Mouse (Mus musculus) stomach, postnatal 0 days (tissue): ENCODE data around the gene Tpcn1. TPM values are rescaled to one million over a fixed set of nuclear protein-coding genes. Genes with fewer than 3 reads are reported as not detected.

Experiments used
- ATAC-seq: fragments of 200-750 bp; cut with Nextera tagmentation; 2 replicates; pipeline ENCODE4 v1.8.0; 2017; ENCODE audit not compliant: low FRiP score, low TSS enrichment
- DNase-seq: peaks from one replicate; pipeline ENCODE4 v3.0.0-alpha.2; 2016; ENCODE audit warnings: low spot score
- H3K27ac ChIP-seq: fragments of 300-500 bp; sonication (generic); replicated peaks from 2 replicates; pipeline ENCODE4 v1.5.1; 2014; ENCODE audit warnings: mild to moderate bottlenecking, control low read depth
- H3K27me3 ChIP-seq: fragments of 300-500 bp; sonication (generic); 2 replicates; pipeline ENCODE4 v1.6.1; 2014; ENCODE audit warnings: low read length; ENCODE audit not compliant: control insufficient read depth, insufficient read depth
- H3K36me3 ChIP-seq: fragments of 300-500 bp; sonication (generic); 2 replicates; pipeline ENCODE4 v1.6.1; 2014; ENCODE audit warnings: low read length, mixed read lengths; ENCODE audit not compliant: control insufficient read depth, insufficient read depth
- H3K4me1 ChIP-seq: fragments of 300-500 bp; sonication (generic); replicated peaks from 2 replicates; pipeline ENCODE4 v1.6.1; 2014; ENCODE audit warnings: antibody characterized with exemption; ENCODE audit not compliant: control insufficient read depth, insufficient read depth
- H3K4me2 ChIP-seq: fragments of 300-500 bp; sonication (generic); replicated peaks from 2 replicates; pipeline ENCODE4 v1.6.1; 2014; ENCODE audit warnings: low read depth, mild to moderate bottlenecking, control low read depth, moderate library complexity
- H3K4me3 ChIP-seq: fragments of 300-500 bp; sonication (generic); 2 replicates; pipeline ENCODE4 v1.5.1; 2014; ENCODE audit warnings: low read depth, low read length, control low read depth
- H3K9ac ChIP-seq: fragments of 300-500 bp; sonication (generic); 2 replicates; pipeline ENCODE4 v1.6.1; 2014; ENCODE audit warnings: mild to moderate bottlenecking, low read length, control low read depth, mixed read lengths
- H3K9me3 ChIP-seq: fragments of 300-500 bp; sonication (generic); 2 replicates; pipeline ENCODE4 v1.6.1; 2016; ENCODE audit warnings: low read length; ENCODE audit not compliant: control insufficient read depth
- CTCF ChIP-seq: IDR thresholded peaks from 2 replicates; pipeline ENCODE4 v1.5.1; 2016; ENCODE audit warnings: antibody characterized with exemption, low read depth, mild to moderate bottlenecking, moderate library complexity
- EP300 ChIP-seq: optimal IDR thresholded peaks from 2 replicates; pipeline ENCODE3; 2016; ENCODE audit warnings: antibody characterized with exemption
- WGBS: fragments of 180-500 bp; shearing (Covaris S2); extraction: QIAGEN DNeasy Blood & Tissue Kit; methylation state at CpG from one replicate; pipeline ENCODE4 v1.1.7; 2014; 5-methylcytosine and 5-hydroxymethylcytosine counted together
- polyA plus RNA-seq: library from polyadenylated mRNA; unstranded; fragments of >200 nt; fragmentation: Nextera tagmentation; extraction: Ambion mirVana; gene quantifications from 2 replicates; pipeline ENCODE4 v1.2.1, GENCODE M21; 2015

Gene Tpcn1
- polyA plus RNA-seq, 1 experiment from 2014 or later, result 12.7 TPM

GRCm38 (mm10) chr5:120606590-120607200 lies 18.2 kb upstream of the Tpcn1 start:
- TF ChIP-seq EP300, result no peak
- no peak for TF ChIP-seq CTCF
- DNase-seq, result peak; percentile 13
- H3K27me3 ChIP-seq, result no peaks in the 10 kb centered on the region
- no peak overlapping the region for H3K4me3 ChIP-seq
- H3K4me1 ChIP-seq, result peaks cover 4% of the 10 kb centered on the region
- WGBS, result 73% methylated on average over 25 of the region's 25 CpGs
- no peak for ATAC-seq
- H3K4me2 ChIP-seq, result no peak overlapping the region
- H3K9me3 ChIP-seq, result no peaks in the 10 kb centered on the region
- H3K27ac ChIP-seq, result no peak overlapping the region
- no peaks in the 10 kb centered on the region for H3K36me3 ChIP-seq
- H3K9ac ChIP-seq, result no peak overlapping the region

- ATAC-seq, result peak; percentile 67; the same call in 1 of the 2 replicates
- TF ChIP-seq EP300 (no peak), CTCF (peak; percentile 94)
- WGBS, result 4% methylated on average over 8 of the region's 8 CpGs
- Histone ChIP-seq H3K27ac (no peak overlapping the region), H3K4me3 (peak overlapping the region; percentile 22), H3K9ac (no peak overlapping the region), H3K4me1 (no peaks in the 10 kb centered on the region), H3K27me3 (no peaks in the 10 kb centered on the region), H3K36me3 (no peaks in the 10 kb centered on the region), H3K4me2 (peak overlapping the region; percentile 56), H3K9me3 (no peaks in the 10 kb centered on the region)
- DNase-seq, result peak; percentile 89
Observed at GRCm38 (mm10) chr5:120605688-120606087, 17.2 kb upstream of the Tpcn1 start.

- ATAC-seq (peak; percentile 30; the same call in 1 of the 2 replicates), DNase-seq (peak; percentile 17)
- TF ChIP-seq CTCF (no peak), EP300 (no peak)
- no peaks in the 10 kb centered on the region for H3K36me3 ChIP-seq
- peak overlapping the region; percentile 56 for H3K4me2 ChIP-seq
- H3K9ac ChIP-seq, result peak overlapping the region; percentile 3; the same call in 1 of the 2 replicates
- H3K27me3 ChIP-seq, result no peaks in the 10 kb centered on the region
- H3K4me3 ChIP-seq, result peak overlapping the region; percentile 22
- H3K9me3 ChIP-seq, result no peaks in the 10 kb centered on the region
- H3K27ac ChIP-seq, result peak overlapping the region; percentile 61
- WGBS, result 2% methylated on average over 10 of the region's 10 CpGs
- H3K4me1 ChIP-seq, result no peaks in the 10 kb centered on the region
Observed at GRCm38 (mm10) chr5:120605241-120605661, 16.8 kb upstream of the Tpcn1 start.

- H3K9me3 ChIP-seq, result no peaks in the 10 kb centered on the region
- 4% methylated on average over 6 of the region's 6 CpGs for WGBS
- peak overlapping the region; percentile 61 for H3K27ac ChIP-seq
- no peak overlapping the region for H3K9ac ChIP-seq
- peak overlapping the region; percentile 56 for H3K4me2 ChIP-seq
- no peaks in the 10 kb centered on the region for H3K36me3 ChIP-seq
- peak overlapping the region; percentile 22; the same call in 1 of the 2 replicates for H3K4me3 ChIP-seq
- no peaks in the 10 kb centered on the region for H3K4me1 ChIP-seq
- H3K27me3 ChIP-seq, result no peaks in the 10 kb centered on the region
- DNase-seq (peak; percentile 88), ATAC-seq (peak; percentile 61; the same call in 1 of the 2 replicates)
- TF ChIP-seq EP300 (no peak), CTCF (peak; percentile 92)
Observed at GRCm38 (mm10) chr5:120604839-120605238, 16.4 kb upstream of the Tpcn1 start.

DNA sequence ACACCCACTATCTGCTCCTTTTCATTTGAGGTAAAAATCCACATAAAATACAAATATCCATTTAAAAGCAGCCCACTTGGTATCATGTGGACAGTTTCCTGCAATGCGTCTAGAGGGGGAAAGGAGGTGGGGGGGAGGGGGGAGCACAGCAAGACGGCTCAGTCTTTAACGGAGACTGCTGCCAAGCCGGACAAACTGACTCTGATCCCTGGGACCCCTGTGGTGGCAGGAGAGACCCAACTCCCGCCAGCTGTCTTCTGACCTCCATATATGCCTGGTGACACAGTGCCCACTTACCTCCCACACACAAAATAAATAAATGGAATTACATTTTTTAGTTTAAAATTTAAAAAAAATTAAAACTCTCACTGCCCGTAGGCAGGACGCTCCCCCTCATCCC lies 15.0 kb upstream of the Tpcn1 start:
- ATAC-seq, result no peak
- Histone ChIP-seq H3K36me3 (no peaks in the 10 kb centered on the region), H3K27me3 (no peaks in the 10 kb centered on the region), H3K9me3 (no peaks in the 10 kb centered on the region), H3K9ac (no peak overlapping the region), H3K27ac (no peak overlapping the region), H3K4me1 (no peaks in the 10 kb centered on the region), H3K4me2 (no peak overlapping the region), H3K4me3 (no peak overlapping the region)
- TF ChIP-seq EP300 (no peak), CTCF (no peak)
- 68% methylated on average over 7 of the region's 7 CpGs for WGBS
- no peak for DNase-seq

DNA sequence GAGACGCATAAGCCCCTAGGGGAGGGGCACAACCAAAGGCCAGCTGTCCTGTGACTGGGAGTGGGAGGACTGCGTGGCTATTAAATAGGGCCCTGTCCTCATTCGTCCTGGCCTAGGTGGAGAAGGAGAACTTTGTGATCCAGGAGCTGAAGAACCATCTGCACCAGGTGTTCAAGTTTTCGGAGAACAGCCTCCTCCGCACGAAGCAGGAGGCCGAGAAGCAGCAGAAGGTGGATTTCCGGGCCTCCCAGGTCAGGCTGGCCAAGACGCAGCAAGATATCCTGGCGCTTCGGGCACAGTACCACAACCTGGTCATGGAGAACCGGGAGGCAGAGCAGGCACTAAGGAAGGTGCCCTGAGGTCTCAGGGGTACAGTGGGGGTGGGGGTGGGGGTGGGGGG lies 13.7 kb upstream of the Tpcn1 start:
- no peak for DNase-seq
- no peak for ATAC-seq
- Histone ChIP-seq H3K4me1 (no peaks in the 10 kb centered on the region), H3K27ac (no peak overlapping the region), H3K27me3 (no peaks in the 10 kb centered on the region), H3K4me3 (no peak overlapping the region), H3K36me3 (no peaks in the 10 kb centered on the region), H3K4me2 (no peak overlapping the region), H3K9ac (no peak overlapping the region), H3K9me3 (no peaks in the 10 kb centered on the region)
- TF ChIP-seq EP300, result no peak
- TF ChIP-seq CTCF, result no peak
- 93% methylated on average over 12 of the region's 12 CpGs for WGBS
